Mouse (Mus musculus) CH12.LX (cell line): Measurements from ENCODE around the gene Ccdc141. TPM values are rescaled to one million over a fixed set of nuclear protein-coding genes. Genes with fewer than 3 reads are reported as not detected.

Experiments
- DNase-seq: peaks from one replicate; pipeline ENCODE4 v3.0.0-alpha.2; 2013; ENCODE audit errors: extremely low read depth
- H3K27ac ChIP-seq: 2 replicates; pipeline ENCODE4 v1.5.1; 2012; ENCODE audit warnings: low read depth, mild to moderate bottlenecking, control low read depth, moderate library complexity; ENCODE audit not compliant: insufficient read depth
- H3K27me3 ChIP-seq: replicated peaks from 2 replicates; pipeline ENCODE3; 2012; ENCODE audit warnings: inconsistent platforms
- H3K36me3 ChIP-seq, 2 experiments: replicated peaks in 1 of 2; 2 replicates each; pipeline versions ENCODE3 to v1.6.1; 2012; ENCODE audit warnings: inconsistent platforms in 1 of 2, low read length in 1 of 2, mild to moderate bottlenecking in 1 of 2, mixed read lengths in 1 of 2, moderate library complexity in 1 of 2; ENCODE audit not compliant: control insufficient read depth in 1 of 2, insufficient read depth in 1 of 2
- H3K4me1 ChIP-seq, 2 experiments: 2 replicates each; pipeline ENCODE4 v1.6.1; 2012; ENCODE audit warnings: inconsistent platforms in 1 of 2, moderate library complexity in 1 of 2; ENCODE audit not compliant: insufficient read depth in 2 of 2, control insufficient read depth in 1 of 2
- H3K4me2 ChIP-seq: 2 replicates; pipeline ENCODE4 v1.6.1; 2012; ENCODE audit warnings: low read depth, mild to moderate bottlenecking, control low read depth; ENCODE audit not compliant: poor library complexity, insufficient read depth, severe bottlenecking
- H3K4me3 ChIP-seq, 3 experiments: fragments of 150-350 bp in 1 of 3; sonication (generic) in 1 of 3; replicated peaks in 1 of 3; 2 replicates each; pipeline versions ENCODE3 to v1.5.1; 2011 to 2012; ENCODE audit warnings: low read depth in 2 of 3, low read length in 2 of 3, mild to moderate bottlenecking in 2 of 3, moderate library complexity in 2 of 3, control low read depth in 1 of 3, improper control_type of control experiment in 1 of 3, inconsistent platforms in 1 of 3, mixed read lengths in 1 of 3; ENCODE audit not compliant: poor library complexity in 1 of 3
- H3K79me2 ChIP-seq: replicated peaks from 2 replicates; pipeline ENCODE4 v1.6.1; 2012; ENCODE audit warnings: mild to moderate bottlenecking, moderate library complexity; ENCODE audit not compliant: control insufficient read depth, poor library complexity, insufficient read depth, severe bottlenecking; ENCODE audit errors: extremely low read depth
- H3K9ac ChIP-seq: 2 replicates; pipeline ENCODE4 v1.6.1; 2012; ENCODE audit warnings: low read depth, mild to moderate bottlenecking, control low read depth, moderate library complexity; ENCODE audit not compliant: insufficient read depth
- H3K9me3 ChIP-seq: replicated peaks from 2 replicates; pipeline ENCODE3; 2012; ENCODE audit warnings: low read length, inconsistent platforms, mixed read lengths
- BHLHE40 ChIP-seq: IDR thresholded peaks from 2 replicates; pipeline ENCODE4 v1.6.1; 2011; ENCODE audit warnings: mild to moderate bottlenecking, low read depth, low read length, improper control_type of control experiment
- CHD1 ChIP-seq: IDR thresholded peaks from 2 replicates; pipeline ENCODE4 v1.6.1; 2012; ENCODE audit warnings: low read depth, low read length, improper control_type of control experiment, inconsistent platforms
- CHD2 ChIP-seq: IDR thresholded peaks from 2 replicates; pipeline ENCODE4 v1.6.1; 2011; ENCODE audit warnings: low read length, improper control_type of control experiment
- ELF1 ChIP-seq: IDR thresholded peaks from 2 replicates; pipeline ENCODE4 v1.6.1; 2014; ENCODE audit warnings: low read depth, mild to moderate bottlenecking, inconsistent platforms, low read length, improper control_type of control experiment
- ETS1 ChIP-seq: conservative IDR thresholded peaks from 2 replicates; pipeline ENCODE4 v1.6.1; 2012; ENCODE audit warnings: low read depth, mild to moderate bottlenecking, inconsistent platforms, low read length, improper control_type of control experiment, moderate library complexity
- HCFC1 ChIP-seq: IDR thresholded peaks from 2 replicates; pipeline ENCODE4 v1.6.1; 2012; ENCODE audit warnings: low read depth, mild to moderate bottlenecking, inconsistent platforms, low read length, improper control_type of control experiment
- JUN ChIP-seq: IDR thresholded peaks from 2 replicates; pipeline ENCODE4 v1.6.1; 2011; ENCODE audit warnings: low read depth, mild to moderate bottlenecking, low read length, improper control_type of control experiment, moderate library complexity; ENCODE audit not compliant: insufficient read depth
- JUND ChIP-seq: conservative IDR thresholded peaks from 2 replicates; pipeline ENCODE4 v1.6.1; 2011; ENCODE audit warnings: low read depth, low read length, improper control_type of control experiment
- MAFK ChIP-seq: IDR thresholded peaks from 2 replicates; pipeline ENCODE4 v1.6.1; 2011; ENCODE audit warnings: low read length, improper control_type of control experiment; ENCODE audit not compliant: insufficient replicate concordance
- MAX ChIP-seq: IDR thresholded peaks from 2 replicates; pipeline ENCODE4 v1.6.1; 2011; ENCODE audit warnings: low read length, improper control_type of control experiment
- MEF2A ChIP-seq: IDR thresholded peaks from 2 replicates; pipeline ENCODE4 v1.6.1; 2014; ENCODE audit warnings: low read depth, mild to moderate bottlenecking, inconsistent platforms, low read length, improper control_type of control experiment, borderline replicate concordance
- MXI1 ChIP-seq: IDR thresholded peaks from 2 replicates; pipeline ENCODE4 v1.6.1; 2011; ENCODE audit warnings: mild to moderate bottlenecking, low read depth, low read length, improper control_type of control experiment
- NRF1 ChIP-seq: IDR thresholded peaks from 2 replicates; pipeline ENCODE4 v1.6.1; 2014; ENCODE audit warnings: low read depth, mild to moderate bottlenecking, inconsistent platforms, low read length, improper control_type of control experiment, moderate library complexity
- POLR2A ChIP-seq: IDR thresholded peaks from 2 replicates; pipeline ENCODE4 v1.6.1; 2011; ENCODE audit warnings: low read depth, mild to moderate bottlenecking, improper control_type of control experiment, low read length
- POLR2AphosphoS2 ChIP-seq: IDR thresholded peaks from 2 replicates; pipeline ENCODE4 v1.6.1; 2011; ENCODE audit warnings: low read depth, low read length, improper control_type of control experiment
- RAD21 ChIP-seq: IDR thresholded peaks from 2 replicates; pipeline ENCODE4 v1.6.1; 2011; ENCODE audit warnings: low read depth, mild to moderate bottlenecking, low read length, improper control_type of control experiment, moderate library complexity
- RCOR1 ChIP-seq: conservative IDR thresholded peaks from 2 replicates; pipeline ENCODE4 v1.6.1; 2012; ENCODE audit warnings: low read depth, mild to moderate bottlenecking, inconsistent platforms, low read length, improper control_type of control experiment
- SMC3 ChIP-seq: IDR thresholded peaks from 2 replicates; pipeline ENCODE4 v1.6.1; 2011; ENCODE audit warnings: low read depth, low read length, improper control_type of control experiment
- TBP ChIP-seq: conservative IDR thresholded peaks from 2 replicates; pipeline ENCODE4 v1.6.1; 2011; ENCODE audit warnings: low read depth, low read length, improper control_type of control experiment
- TCF12 ChIP-seq: IDR thresholded peaks from 2 replicates; pipeline ENCODE4 v1.6.1; 2014; ENCODE audit warnings: low read depth, mild to moderate bottlenecking, inconsistent platforms, low read length, improper control_type of control experiment
- USF1 ChIP-seq: IDR thresholded peaks from 2 replicates; pipeline ENCODE4 v1.6.1; 2014; ENCODE audit warnings: low read depth, mild to moderate bottlenecking, inconsistent platforms, low read length, improper control_type of control experiment
- USF2 ChIP-seq: conservative IDR thresholded peaks from 2 replicates; pipeline ENCODE4 v1.6.1; 2011; ENCODE audit warnings: low read depth, low read length, improper control_type of control experiment
- ZC3H11A ChIP-seq: IDR thresholded peaks from 2 replicates; pipeline ENCODE4 v1.6.1; 2012; ENCODE audit warnings: low read depth, mild to moderate bottlenecking, inconsistent platforms, low read length, improper control_type of control experiment
- ZKSCAN1 ChIP-seq: IDR thresholded peaks from 2 replicates; pipeline ENCODE4 v1.6.1; 2012; ENCODE audit warnings: low read depth, inconsistent platforms, low read length, improper control_type of control experiment, borderline replicate concordance
- ZNF384 ChIP-seq: IDR thresholded peaks from 2 replicates; pipeline ENCODE4 v1.6.1; 2012; ENCODE audit warnings: low read depth, low read length, improper control_type of control experiment, inconsistent platforms
- dilution Hi-C: fragments of 300-500 bp; cut with MboI; formaldehyde crosslinking; loops from 2 replicates; pipeline ENCODE4 v1.14.3; 2020; ENCODE audit warnings: low sequenced_read_pairs; ENCODE audit not compliant: extremely low pct_unique_long_range_greater_than_20kb, extremely low pct_ligation_motif_present
- in situ Hi-C: fragments of 300-500 bp; cut with MboI; formaldehyde crosslinking; loops from 3 replicates; pipeline ENCODE4 v1.14.3; 2019; ENCODE audit warnings: low sequenced_read_pairs, low pct_ligation_motif_present, low pct_unique_long_range_greater_than_20kb, mixed read lengths
- polyA plus RNA-seq: library from polyadenylated mRNA; unstranded; fragments of >175 nt; gene quantifications from 2 replicates; pipeline ENCODE4 v1.2.1, GENCODE M21; 2012; ENCODE audit warnings: low read depth; ENCODE audit not compliant: insufficient read length
- total RNA-seq, 2 experiments: library from RNA; depleted of rRNA; stranded (reverse); fragments of 300-350 nt in 1 of 2; fragments of >200 nt in 1 of 2; gene quantifications; 2 replicates each; pipeline ENCODE4 v1.2.3; 2012 to 2014

Gene Ccdc141
- total and polyA plus RNA-seq, 3 experiments, result not detected

- H3K27ac ChIP-seq, result no peak overlapping the region
- H3K9ac ChIP-seq, result no peak overlapping the region
- no peaks in the 10 kb centered on the region for H3K4me1 ChIP-seq
- dilution Hi-C loops (no loop called here), in situ Hi-C loops (no loop called here)
- no peak for DNase-seq
- TF ChIP-seq USF1 (no peak), POLR2AphosphoS2 (no peak), SMC3 (no peak), MAFK (no peak), ZNF384 (no peak), POLR2A (no peak), JUN (no peak), HCFC1 (no peak), ZC3H11A (no peak), CHD2 (no peak), CHD1 (no peak), TBP (no peak), NRF1 (no peak), ELF1 (no peak), ETS1 (no peak), RCOR1 (no peak), BHLHE40 (no peak), JUND (no peak), MEF2A (no peak), TCF12 (no peak)
- no peaks in the 10 kb centered on the region for H3K36me3 ChIP-seq
- no peak overlapping the region for H3K4me3 ChIP-seq
- H3K9me3 ChIP-seq, result no peaks in the 10 kb centered on the region
- no peak overlapping the region for H3K4me2 ChIP-seq
- no peaks in the 10 kb centered on the region for H3K79me2 ChIP-seq
- H3K27me3 ChIP-seq, result no peaks in the 10 kb centered on the region
Measured at GRCm38 (mm10) chr2:77011981-77012380, 158.5 kb downstream of the Ccdc141 start.

- Histone ChIP-seq H3K4me2 (no peak overlapping the region), H3K4me3 (no peak overlapping the region), H3K9ac (no peak overlapping the region), H3K27me3 (no peaks in the 10 kb centered on the region), H3K4me1 (no peaks in the 10 kb centered on the region), H3K79me2 (no peaks in the 10 kb centered on the region), H3K36me3 (no peaks in the 10 kb centered on the region), H3K9me3 (no peaks in the 10 kb centered on the region), H3K27ac (no peak overlapping the region)
- in situ Hi-C loops, result no loop called here
- DNase-seq, result no peak
- no peak for TF ChIP-seq MEF2A
- no peak for TF ChIP-seq NRF1
- TF ChIP-seq MAFK, result no peak
- no peak for TF ChIP-seq MAX
- TF ChIP-seq RAD21, result no peak
- no peak for TF ChIP-seq ZKSCAN1
- no peak for TF ChIP-seq USF2
- TF ChIP-seq ELF1, result no peak
- TF ChIP-seq MXI1, result no peak
- TF ChIP-seq SMC3, result no peak
- no peak for TF ChIP-seq BHLHE40
- dilution Hi-C loops, result no loop called here
Measured at GRCm38 (mm10) chr2:77007015-77007414, 163.4 kb downstream of the Ccdc141 start.
